Mouse (Mus musculus): ENCODE data around the gene Mybpc3. TPM values are rescaled to one million over a fixed set of nuclear protein-coding genes. Genes with fewer than 3 reads are reported as not detected.
"Not testable (repeated sequence)": the region's sequence is repeated elsewhere in the genome, so short reads cannot be mapped to it uniquely, and the experiment has no call there.

Mybpc3 gene
- total RNA-seq, 2 experiments from 2014 or later: 0.96 to 1.4 TPM

DNA sequence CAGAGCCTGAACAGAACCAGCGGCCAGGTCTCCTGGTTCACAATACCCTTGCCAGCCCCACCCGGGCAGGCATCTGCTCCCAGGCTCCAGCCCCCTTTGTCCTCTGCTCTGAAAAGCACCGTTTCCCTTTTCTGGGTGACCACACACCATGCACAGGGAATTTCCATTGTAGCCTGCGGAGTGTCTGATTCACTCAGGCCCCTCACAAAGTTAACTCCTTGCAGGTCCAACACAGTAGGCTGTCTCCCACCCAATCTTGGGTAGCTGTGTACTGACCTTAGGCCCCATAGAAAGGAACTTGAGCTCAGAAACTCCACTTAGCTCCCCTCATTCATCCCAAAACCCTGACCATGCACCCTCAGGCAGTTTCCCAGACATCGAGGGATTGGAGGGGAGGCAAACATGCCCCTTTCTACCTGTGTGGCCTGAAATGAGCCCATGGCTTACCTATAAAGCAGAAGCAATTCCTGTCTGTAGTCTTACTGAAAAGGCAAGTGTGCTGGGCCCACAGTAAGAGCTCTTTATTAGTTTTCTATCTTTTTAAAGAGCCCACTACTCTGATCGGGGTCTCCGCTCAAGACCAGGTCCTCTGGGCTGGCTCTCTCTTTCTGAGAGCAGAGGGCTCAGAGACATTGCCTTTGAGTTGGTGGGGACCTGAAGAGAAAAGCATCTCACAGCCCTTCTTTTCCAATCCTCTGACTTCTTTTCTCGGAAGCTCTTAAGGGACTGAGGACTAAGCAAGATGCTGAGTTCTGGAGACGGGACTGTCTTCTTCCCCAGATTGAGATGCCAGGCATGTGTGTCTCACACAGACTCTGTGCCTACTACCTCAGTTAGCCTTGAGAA, 31.3 kb upstream of the Mybpc3 start:
- intact Hi-C loops (cut with DNase I): no loop called here
- no peak for DNase-seq (ENCODE audit: low spot score in 2 of 2)

DNA sequence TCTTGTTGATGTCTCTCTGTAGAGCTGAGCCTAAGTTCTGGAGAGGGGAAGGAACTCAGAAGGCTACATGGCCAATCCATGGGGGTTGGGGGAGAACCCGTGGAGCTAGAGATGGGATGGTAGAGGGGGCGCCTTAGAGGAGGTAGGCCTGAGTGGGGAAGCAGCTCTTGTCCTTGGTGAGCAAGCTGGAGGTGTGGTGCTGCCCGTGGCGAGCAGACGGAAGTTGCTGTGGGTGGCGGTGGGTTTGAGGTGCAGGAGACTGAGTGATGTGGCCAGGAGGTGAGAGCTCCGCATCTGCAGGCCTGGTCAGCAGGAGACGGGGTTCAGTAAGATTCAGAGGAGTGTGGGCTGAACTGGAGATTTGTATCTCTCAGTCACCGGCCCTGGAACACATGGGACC, 30.5 kb upstream of the Mybpc3 start:
- intact Hi-C loops (cut with DNase I): no loop called here
- DNase-seq (ENCODE audit: low spot score in 2 of 2): no peak

DNA sequence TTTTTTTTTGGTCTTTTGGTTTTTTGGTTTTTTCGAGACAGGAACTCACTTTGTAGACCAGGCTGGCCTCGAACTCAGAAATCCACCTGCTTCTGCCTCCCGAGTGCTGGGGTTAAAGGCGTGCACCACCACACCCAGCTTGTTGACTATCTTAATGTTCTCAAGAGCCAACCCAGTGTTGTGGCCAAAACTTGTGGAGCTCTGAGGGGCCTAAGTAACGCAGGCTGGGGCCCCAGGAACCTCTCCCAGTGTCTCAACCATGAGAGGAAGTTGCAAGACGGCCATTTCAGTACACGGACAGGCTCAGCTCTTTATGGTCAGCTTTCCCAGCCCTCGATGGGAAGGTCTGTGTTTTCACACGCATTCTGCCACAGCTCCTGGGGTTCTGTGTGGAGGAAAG, 29.0 kb upstream of the Mybpc3 start:
- no peak for DNase-seq (ENCODE audit: low spot score in 2 of 2)
- intact Hi-C loops (cut with DNase I): no loop called here

- intact Hi-C loops (cut with DNase I): no loop called here
- peak in 1 of 2 experiments; percentile 54 for DNase-seq (ENCODE audit: low spot score in 2 of 2)
These were observed 27.7 kb upstream of the Mybpc3 start for GRCm38 (mm10) chr2:91090208-91090607.

GRCm38 (mm10) chr2:91090827-91091226, 27.1 kb upstream of the Mybpc3 start:
- peak; percentile 24 to 74 for DNase-seq (ENCODE audit: low spot score in 2 of 2)

DNA sequence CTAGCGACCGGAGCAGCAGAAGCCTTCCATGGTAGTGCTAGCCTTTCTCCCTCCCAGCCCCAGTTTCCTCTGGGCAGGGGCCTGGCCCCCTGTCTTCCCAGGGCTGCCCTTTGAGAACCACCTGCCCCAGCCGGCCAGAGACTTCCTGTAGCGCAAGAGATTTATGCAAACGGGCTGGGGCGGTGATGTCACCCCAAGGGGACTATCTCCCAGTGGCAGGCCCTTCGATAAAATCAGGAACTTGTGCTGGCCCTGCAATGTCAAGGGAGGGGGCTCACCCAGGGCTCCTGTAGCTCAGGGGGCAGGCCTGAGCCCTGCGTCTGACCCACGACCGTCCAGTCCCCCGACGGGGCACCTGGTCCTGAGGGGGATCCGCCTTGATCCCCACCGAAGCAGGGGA, 21.4 kb upstream of the Mybpc3 start:
- intact Hi-C loops (cut with DNase I): no loop called here
- DNase-seq (ENCODE audit: low spot score in 2 of 2): peak in 1 of 2 experiments; percentile 39

More at GRCm38 (mm10) chr2:91090827-91091226, 27.1 kb upstream of the Mybpc3 start:
- intact Hi-C loops (cut with DNase I): no loop called here

DNA sequence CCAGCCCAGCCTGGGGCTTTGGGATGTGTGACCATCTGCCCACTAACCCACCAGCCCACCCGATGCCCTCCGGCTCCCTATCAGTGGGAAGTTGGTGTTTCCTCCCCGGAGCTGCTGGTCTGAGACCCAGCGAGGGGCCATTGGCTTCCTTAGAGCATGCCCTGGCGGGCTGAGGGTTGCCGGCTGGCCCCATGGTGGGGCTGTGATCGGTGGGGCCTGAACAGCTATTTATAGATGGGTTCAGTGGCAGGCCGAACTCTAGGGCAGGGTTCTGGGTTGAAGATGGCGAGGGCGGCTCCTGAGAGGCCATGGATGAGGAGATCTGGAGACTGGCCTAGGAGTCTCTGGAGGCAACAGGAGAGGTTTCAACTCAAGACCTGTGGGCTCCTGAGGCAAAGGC, 20.9 kb upstream of the Mybpc3 start:
- intact Hi-C loops (cut with DNase I): no loop called here
- no peak for DNase-seq (ENCODE audit: low spot score in 2 of 2)

DNA sequence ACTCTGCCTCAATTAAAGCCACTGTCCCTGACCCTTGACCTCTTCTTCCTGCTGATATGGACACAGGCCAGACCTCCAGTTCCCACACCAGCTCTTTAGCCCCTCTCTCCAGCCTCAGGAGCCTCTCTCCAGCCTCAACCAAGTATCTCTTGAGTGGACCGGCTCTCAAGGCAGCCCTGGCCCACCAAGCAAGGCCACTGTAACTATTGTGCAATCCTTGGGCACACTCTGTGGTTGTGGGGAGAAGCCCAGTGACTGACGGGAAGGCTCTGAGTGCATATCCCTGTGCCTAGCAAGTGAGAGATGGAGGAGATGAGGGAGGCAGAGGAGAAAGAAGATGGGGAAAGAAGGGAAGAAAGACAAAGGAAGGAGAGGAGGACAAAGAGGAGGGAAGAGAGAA, 19.8 kb upstream of the Mybpc3 start:
- intact Hi-C loops (cut with DNase I): no loop called here
- DNase-seq (ENCODE audit: low spot score in 2 of 2): no peak

DNA sequence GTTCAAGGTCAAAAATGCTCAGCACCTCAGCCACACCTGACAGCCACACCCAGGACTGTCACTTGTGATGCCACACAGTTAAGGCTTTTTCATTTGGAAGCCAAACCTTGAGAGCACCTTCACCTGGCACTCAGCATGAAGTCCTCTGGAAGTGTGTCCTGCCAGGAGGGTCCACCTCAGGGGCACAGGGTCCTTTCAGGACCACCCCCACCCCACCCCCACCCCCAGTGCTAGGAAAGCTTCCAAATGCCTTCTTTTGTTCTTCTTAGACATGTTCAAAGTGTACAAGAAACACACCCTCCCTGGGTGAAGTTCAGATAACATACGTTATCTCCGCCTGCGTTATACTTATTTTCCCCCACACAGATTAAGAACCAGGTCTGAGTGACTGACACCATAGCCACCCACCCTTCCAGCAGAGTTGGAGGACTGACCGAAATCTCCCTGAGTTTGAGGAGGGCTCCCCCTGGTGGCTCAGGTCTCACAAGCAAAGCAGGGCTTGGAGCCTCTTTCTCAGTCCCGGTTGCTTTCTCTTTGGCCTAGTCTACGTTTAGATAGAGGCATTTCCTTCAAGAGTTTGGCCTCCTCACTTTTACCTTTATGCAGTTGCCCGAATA, 16.7 kb upstream of the Mybpc3 start:
- intact Hi-C loops (cut with DNase I): loop anchor here (1.0 kb wide), 2 partner anchors 31 to 235 kb away; partner anchors contain the start of gene Slc39a13
- DNase-seq (ENCODE audit: low spot score in 2 of 2): peak; percentile 81 to 92

- DNase-seq (ENCODE audit: low spot score in 2 of 2): no peak
- intact Hi-C loops (cut with DNase I): no loop called here
These were observed 9.8 kb upstream of the Mybpc3 start for GRCm38 (mm10) chr2:91108156-91108555.

GRCm38 (mm10) chr2:91109241-91109640, 8.7 kb upstream of the Mybpc3 start:
- no peak for DNase-seq (ENCODE audit: low spot score in 2 of 2)
- intact Hi-C loops (cut with DNase I): no loop called here

DNA sequence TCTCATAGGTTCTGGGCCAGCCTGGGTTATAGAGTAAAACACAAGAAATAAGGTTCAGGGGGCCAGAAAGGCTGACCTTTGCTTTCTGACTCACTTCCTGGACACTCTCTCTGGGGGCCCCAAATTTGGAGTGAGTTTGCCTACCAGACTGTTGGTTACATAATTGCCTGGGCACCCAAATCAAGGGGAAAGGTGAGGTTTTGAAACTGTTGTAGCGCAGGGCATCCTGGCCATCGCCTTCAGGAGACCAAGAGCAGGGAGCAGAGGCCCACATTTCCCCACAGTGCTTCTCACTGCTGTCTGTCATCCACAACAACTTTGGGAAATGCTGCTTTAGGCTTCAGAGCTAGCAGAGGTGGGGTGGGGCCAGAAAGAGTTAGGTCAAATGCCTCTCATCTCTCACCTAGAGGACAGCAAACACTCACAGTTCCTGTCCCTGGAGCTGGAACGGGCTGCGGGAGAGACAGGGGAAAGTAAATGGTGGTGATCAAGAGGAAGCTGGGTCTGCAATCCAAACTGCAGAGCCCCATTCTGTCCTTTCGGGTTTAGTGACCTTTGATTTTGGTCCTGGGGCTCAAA, 8.0 kb upstream of the Mybpc3 start:
- intact Hi-C loops (cut with DNase I): loop anchor here (5.0 kb wide), 1 partner anchor 372 kb away; no protein-coding TSS in a partner anchor
- no peak for DNase-seq (ENCODE audit: low spot score in 2 of 2)

- intact Hi-C loops (cut with DNase I): loop anchor here (5.0 kb wide), 1 partner anchor 372 kb away; no protein-coding TSS in a partner anchor
- no peak for DNase-seq (ENCODE audit: low spot score in 2 of 2)
These were observed 7.5 kb upstream of the Mybpc3 start for GRCm38 (mm10) chr2:91110429-91110828.

- intact Hi-C loops (cut with DNase I): loop anchor here (5.0 kb wide), 1 partner anchor 370 kb away; no protein-coding TSS in a partner anchor
- DNase-seq (ENCODE audit: low spot score in 2 of 2): not testable (repeated sequence)
These were observed 6.1 kb upstream of the Mybpc3 start for GRCm38 (mm10) chr2:91111832-91112231.

DNA sequence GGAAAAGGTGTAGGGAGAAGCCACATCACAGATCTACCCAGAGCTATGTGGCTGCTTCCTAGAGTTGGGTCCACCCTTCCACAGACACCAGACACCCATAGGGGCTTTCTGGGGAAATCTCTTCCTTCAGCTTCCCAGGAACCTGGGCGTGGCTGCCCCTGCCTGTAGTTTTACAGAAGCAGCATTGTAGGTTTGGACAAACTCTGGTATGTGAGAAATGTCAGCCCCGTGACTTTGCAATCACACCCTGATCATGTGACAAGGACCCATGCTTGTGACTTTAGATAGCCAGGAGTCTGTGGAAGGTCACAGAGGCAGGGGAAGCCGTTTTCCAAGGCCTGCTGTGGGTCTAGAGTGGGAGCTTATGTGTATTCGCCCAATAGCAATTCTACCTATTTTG, 5.5 kb upstream of the Mybpc3 start:
- DNase-seq (ENCODE audit: low spot score in 2 of 2): no peak
- intact Hi-C loops (cut with DNase I): loop anchor here (5.0 kb wide), 1 partner anchor 370 kb away; no protein-coding TSS in a partner anchor

DNA sequence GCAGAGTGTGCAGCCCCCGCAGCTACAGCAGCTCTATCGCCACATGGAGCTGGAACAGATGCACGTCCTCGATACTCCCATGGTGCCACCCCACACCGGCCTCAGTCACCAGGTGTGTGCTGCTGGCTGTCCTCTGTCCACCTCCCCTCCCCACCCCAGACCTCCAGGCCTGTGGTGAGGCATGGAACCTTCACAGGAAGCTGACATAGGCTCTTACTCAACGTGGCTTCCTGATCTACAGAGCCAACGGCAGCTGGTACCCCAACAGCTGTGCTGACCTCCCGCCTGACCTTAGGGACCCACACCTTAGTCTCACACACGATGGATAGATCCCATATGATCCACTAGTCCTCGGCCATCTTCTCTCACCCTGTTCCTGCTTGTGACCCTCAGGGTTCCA, 4.6 kb upstream of the Mybpc3 start:
- intact Hi-C loops (cut with DNase I): loop anchor here (5.0 kb wide), 1 partner anchor 369 kb away; no protein-coding TSS in a partner anchor
- no peak for DNase-seq (ENCODE audit: low spot score in 2 of 2)

DNA sequence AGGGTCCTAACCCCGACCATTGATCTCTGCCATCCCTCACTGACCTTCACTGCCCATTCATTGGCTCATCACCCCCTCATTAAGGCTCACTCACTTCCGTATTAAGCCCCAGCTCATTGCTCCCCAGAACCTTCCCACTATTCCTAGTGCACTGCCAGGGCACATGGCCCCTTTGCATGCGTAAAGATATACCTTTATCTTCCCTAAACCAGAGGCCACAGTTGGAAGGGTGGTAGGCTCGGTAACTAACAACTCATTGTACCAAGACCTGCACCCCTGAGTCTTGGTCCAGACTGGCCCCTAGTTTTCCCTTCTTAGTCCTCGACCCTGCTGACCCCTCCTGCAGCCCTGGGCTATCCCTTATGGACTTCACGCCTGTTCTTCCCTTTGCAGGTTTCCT, 4.1 kb upstream of the Mybpc3 start:
- intact Hi-C loops (cut with DNase I): loop anchor here (2.0 to 5.0 kb wide), 2 partner anchors 81 to 368 kb away; no protein-coding TSS in a partner anchor

DNA sequence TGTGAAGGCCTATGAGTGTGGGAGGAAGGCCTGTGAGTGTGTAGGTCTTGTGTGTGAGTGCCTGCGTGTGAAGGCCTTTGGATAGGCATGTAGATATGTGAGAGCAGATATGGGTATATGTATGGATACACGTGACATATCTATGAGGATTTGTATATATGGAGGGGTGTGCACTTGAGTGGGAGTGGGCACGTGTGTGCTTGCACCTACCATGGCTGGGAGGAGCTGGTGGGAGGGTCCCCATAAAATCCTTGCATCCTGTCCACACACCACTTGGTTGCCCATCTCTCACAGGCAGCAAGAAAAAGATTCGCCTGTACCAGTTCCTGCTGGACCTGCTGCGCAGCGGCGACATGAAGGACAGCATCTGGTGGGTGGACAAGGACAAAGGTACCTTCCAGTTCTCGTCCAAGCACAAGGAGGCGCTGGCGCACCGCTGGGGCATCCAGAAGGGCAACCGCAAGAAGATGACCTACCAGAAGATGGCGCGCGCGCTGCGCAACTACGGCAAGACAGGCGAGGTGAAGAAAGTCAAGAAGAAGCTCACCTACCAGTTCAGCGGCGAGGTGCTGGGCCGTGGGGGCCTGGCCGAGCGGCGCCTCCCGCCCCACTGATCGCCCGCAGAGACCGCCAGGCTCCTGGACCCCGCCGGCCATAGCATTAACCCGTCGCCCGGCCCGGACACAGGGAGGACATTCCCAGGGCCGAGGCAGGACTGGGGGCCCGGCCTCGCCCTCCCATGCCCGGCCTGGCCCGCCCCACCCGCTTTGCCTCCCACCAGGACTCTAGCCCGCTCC, 3.0 kb upstream of the Mybpc3 start:
- intact Hi-C loops (cut with DNase I): loop anchor here (2.0 to 5.0 kb wide), 4 partner anchors 80 to 367 kb away; partner anchors contain the start of genes Arfgap2 and Ddb2
- DNase-seq (ENCODE audit: low spot score in 2 of 2): peak; percentile 90 to 97

More for the DNA sequence above, 4.1 kb upstream of the Mybpc3 start:
- DNase-seq (ENCODE audit: low spot score in 2 of 2): no peak

- intact Hi-C loops (cut with DNase I): loop anchor here (2.0 to 5.0 kb wide), 3 partner anchors 79 to 147 kb away; partner anchors contain the start of genes Arfgap2 and Ddb2
- no peak for DNase-seq (ENCODE audit: low spot score in 2 of 2)
These were observed 2.4 kb upstream of the Mybpc3 start for GRCm38 (mm10) chr2:91115578-91115970.
